Mouse (Mus musculus): ENCODE results near the gene Cops6.
A peak's percentile ranks its signal among the peaks of the same experiment; 100 is the strongest.

Cops6 gene

DNA sequence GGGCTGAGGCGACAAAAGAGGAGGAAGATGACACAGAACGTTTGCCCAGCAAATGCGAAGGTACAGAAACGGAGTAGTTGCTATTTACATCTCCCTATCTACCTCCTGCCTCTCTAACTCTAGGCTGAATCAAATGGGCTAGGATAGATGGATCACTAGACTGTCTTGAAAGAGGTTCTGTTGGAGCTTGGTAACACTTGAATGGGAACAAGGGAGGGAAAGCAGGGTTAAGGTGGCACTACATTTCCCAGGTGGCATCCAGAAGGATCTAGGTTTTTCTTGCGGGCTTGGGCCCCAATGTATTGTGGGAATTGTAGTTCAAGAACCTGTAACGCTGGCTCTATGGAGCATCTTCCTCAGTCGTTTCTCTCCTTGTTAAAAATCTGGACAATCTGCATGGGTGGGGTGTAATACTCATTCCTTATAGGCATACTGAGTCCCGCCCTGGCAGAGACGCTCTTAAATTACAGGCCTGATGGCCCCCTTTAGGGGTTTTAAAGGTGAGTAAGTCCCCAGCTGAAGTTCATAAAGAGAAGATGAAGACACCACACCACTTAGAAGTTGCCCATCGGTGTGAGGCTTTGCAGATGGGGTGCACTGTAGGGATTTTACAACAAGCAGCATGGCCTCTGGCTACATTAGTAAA lies 26.9 kb downstream of the Cops6 start:
- DNase-seq = peak; percentile 91

DNA sequence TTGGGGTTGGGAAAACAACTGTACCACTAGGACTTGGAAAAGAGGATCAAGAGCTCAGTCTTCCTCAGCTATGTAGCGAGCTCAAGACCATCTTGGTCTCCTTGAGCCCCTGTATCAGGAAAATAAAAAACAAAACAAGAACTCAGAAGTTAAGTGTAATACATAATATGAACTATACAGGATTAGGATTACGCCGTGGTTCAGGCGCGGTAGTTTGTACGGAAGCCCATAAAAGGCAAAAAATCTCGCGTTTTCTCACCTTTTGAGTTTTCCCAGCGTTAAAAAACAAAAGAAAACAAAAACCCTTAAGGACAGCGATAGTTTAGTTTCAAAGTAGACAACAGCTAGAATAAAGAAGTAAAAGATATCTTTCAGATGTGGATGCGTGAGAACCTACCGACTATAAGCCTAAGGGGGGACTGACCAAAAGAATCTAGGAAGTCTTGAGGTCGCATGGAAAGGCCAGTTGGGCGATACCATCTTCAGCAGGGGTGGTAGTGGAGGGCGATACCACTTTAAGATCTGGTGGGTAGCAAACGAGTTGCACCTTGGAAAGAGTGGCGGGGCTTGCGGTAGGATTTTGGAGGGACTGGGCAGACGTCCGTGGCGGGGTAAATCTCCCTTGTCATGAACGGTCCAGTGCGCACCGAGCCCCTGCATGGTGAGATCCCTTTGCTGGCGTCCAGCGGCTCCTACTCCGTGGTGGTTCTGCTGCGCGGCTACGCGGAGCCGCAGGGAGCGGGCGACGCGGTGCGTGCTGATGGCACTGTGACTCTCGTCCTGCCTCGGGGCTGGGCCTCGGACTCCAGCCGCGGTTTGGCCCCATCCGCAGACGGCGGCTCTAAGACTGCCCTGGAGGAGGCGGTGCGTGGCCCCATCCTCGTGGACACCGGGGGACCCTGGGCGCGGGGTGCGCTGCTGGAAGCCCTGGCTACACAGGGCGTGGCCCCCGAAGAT lies 33.2 kb downstream of the Cops6 start, which contains the start of gene Mblac1:
Mblac1 (plus strand) TSS at position 544 of the 957 bp plus-strand sequence.
- peak; percentile 95 for DNase-seq

DNA sequence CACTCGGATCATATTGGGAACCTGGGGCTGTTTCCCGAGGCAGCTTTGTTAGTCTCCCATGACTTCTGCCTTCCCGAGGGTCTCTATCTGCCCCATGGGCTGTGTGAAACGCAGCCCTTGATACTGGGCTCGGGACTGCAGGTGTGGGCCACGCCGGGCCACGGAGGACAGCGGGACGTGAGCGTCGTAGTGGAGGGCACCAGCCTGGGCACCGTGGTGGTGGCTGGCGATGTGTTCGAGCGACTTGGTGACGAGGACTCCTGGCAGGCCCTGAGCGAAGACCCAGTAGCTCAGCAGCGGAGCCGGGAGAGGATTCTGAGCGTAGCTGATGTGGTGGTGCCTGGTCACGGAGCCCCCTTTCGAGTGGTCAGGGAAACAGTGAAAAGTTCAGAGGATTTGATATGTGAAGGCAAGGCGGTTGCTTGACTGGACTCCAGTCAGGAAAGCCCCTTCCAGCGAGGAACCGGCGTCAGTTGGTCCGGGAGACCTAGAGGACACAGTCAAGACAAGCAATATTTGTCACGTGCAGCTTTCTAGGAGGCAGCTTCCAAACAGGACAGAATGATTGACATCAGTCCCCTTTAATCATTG lies 34.0 kb downstream of the Cops6 start:
- DNase-seq = peak; percentile 46

DNA sequence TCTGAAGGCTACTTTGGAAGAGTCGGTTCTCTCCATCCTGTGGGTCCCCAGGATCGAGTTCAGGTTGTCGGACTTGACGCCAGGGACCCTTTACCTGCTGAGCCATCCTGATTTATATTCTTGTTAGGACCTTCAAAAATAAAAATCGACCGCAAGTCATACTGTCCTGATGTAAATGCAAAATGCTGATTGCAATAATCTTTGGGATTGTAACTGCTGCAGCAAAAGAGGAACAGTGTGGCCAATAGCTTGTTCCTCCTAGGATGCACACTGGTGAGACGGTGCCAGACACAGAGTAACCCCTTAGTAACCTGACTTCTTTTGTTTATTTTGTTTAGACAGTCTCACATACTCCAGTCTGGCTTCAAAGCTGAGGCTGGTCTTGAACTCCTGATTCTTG lies 34.6 kb downstream of the Cops6 start:
- no peak for DNase-seq

DNA sequence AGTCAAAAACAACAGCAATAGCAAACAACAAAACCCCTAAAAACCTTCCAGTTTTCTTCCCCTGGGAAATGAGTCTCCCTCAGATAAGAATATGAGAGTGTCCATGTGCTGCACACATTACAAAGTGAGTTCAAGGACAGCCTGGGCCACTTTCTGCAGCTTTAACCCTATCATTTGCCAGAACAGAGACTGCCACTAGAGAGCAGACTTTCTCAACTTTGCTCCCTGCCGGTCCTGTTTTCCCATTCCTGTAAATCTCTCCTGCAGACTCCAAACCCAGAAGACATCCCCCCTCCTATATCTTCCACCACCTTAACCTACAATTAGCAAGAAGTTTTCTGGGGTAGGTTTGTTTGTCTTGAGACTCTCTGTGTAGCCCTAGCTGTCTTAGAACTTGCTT lies 38.7 kb downstream of the Cops6 start:
- peak; percentile 39 for DNase-seq

DNA sequence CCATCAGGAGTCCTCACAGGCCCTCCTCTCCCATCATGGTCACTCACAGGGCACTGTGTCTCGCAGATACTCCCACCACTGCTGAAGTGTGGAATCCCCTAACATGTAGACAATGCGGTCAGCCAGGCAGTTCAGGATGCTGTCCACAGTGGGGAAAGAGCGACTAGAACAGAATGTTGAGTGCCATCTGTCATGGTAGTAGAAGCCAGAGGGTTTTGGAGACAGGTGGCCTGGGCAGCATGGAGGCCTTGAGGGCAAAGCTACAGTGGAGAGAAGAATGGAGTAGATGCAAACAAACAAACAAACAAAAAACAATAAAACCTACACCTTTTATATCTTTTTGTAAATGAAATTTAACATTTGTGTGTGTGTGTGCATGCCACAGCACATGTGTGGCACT lies 41.2 kb downstream of the Cops6 start:
- DNase-seq = no peak

DNA sequence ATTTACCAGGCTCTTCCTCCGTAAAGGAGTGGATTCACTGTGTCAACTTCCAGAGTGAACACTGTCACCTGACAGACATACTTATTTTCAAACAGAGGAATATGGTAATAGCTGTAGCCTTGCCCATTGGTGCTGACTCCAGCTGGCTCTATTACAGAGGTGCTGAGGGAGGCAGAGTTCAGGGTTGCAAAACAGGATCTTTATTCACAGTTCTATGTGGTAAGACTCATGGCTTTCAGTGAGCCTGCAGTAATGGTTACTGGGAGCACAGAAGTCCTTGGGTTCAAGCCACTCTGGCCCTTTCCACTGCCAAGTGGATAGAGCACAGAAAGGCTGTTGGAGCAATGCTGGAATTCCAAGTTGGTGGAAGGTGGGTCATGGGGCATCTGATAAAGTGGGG lies 46.4 kb downstream of the Cops6 start:
- DNase-seq = no peak

DNA sequence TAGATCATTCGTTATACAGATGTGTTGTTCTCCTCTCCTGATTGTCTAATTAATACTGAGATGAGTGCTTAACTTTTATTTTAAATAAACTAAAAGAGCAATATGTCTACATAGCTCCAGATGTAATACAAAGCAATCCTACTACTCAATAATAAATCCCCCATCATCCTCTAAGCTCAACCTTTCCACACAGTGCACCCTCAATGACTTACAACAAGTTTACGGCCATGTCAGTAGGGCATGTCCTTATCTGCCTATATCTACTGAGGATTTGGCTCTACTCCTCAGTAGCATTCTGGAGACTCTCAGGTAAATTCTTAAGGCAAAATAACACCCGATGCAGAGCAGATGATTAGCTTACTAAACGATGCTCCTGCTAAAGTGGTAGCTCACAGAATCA lies 47.0 kb downstream of the Cops6 start:
- DNase-seq = no peak
